Mouse (Mus musculus): ENCODE data around the gene Azin2.

Gene Azin2
- long read RNA-seq, experiment 1, transcript Azin2-201 (11 exons, 2,063 nt), result major isoform, 7 of 23 reads
- long read RNA-seq, experiment 1, partial matches to known transcripts, result 3 of 23 reads
- long read RNA-seq, experiment 1, other reads (novel, unspliced or antisense), result 11 of 23 reads
- long read RNA-seq, experiment 2, transcript Azin2-201 (11 exons, 2,063 nt), result major isoform, 6 of 22 reads
- long read RNA-seq, experiment 2, partial matches to known transcripts, result 5 of 22 reads
- long read RNA-seq, experiment 2, other reads (novel, unspliced or antisense), result 7 of 22 reads

GRCm38 (mm10) chr4:128962029-128962925, at the start of gene Azin2:
Gene Azin2 (minus strand): TSS chr4:128962442.
- intact Hi-C loops (cut with DNase I), result no loop called here

- intact Hi-C loops (cut with DNase I), result no loop called here
Observed at GRCm38 (mm10) chr4:129011604-129012121, 49.4 kb upstream of the Azin2 start.

GRCm38 (mm10) chr4:129009521-129009920, 47.3 kb upstream of the Azin2 start:
- intact Hi-C loops (cut with DNase I), result no loop called here

- intact Hi-C loops (cut with DNase I), result no loop called here
Observed at GRCm38 (mm10) chr4:129008672-129009071, 46.4 kb upstream of the Azin2 start.

GRCm38 (mm10) chr4:129008006-129008519, 45.8 kb upstream of the Azin2 start:
- intact Hi-C loops (cut with DNase I), result no loop called here

- intact Hi-C loops (cut with DNase I), result no loop called here
Observed at GRCm38 (mm10) chr4:129003720-129004119, 41.5 kb upstream of the Azin2 start.

GRCm38 (mm10) chr4:129000786-129001185, 38.5 kb upstream of the Azin2 start:
- intact Hi-C loops (cut with DNase I), result no loop called here

- intact Hi-C loops (cut with DNase I), result no loop called here
Observed at GRCm38 (mm10) chr4:128998401-128998800, 36.2 kb upstream of the Azin2 start.

- intact Hi-C loops (cut with DNase I), result no loop called here
Observed at GRCm38 (mm10) chr4:128997258-128997657, 35.0 kb upstream of the Azin2 start.

GRCm38 (mm10) chr4:128995238-128995637, 33.0 kb upstream of the Azin2 start:
- intact Hi-C loops (cut with DNase I), result no loop called here

GRCm38 (mm10) chr4:128993675-128994074, 31.4 kb upstream of the Azin2 start:
- intact Hi-C loops (cut with DNase I), result loop anchor here (5.0 kb wide), 1 partner anchor 64 kb away; the partner anchor contains the start of gene Rnf19b

GRCm38 (mm10) chr4:128993025-128993662, 30.9 kb upstream of the Azin2 start:
- intact Hi-C loops (cut with DNase I), result loop anchor here (5.0 kb wide), 1 partner anchor 64 kb away; the partner anchor contains the start of gene Rnf19b

- intact Hi-C loops (cut with DNase I), result loop anchor here (5.0 kb wide), 1 partner anchor 65 kb away; the partner anchor contains the start of gene Rnf19b
Observed at GRCm38 (mm10) chr4:128992176-128992575, 29.9 kb upstream of the Azin2 start.

GRCm38 (mm10) chr4:128991500-128992008, 29.3 kb upstream of the Azin2 start, which contains the start of gene Ak2:
Gene Ak2 (plus strand): TSS chr4:128991958.
- intact Hi-C loops (cut with DNase I), result loop anchor here (5.0 kb wide), 1 partner anchor 66 kb away; the partner anchor contains the start of gene Rnf19b

GRCm38 (mm10) chr4:128989678-128990077, 27.4 kb upstream of the Azin2 start:
- intact Hi-C loops (cut with DNase I), result loop anchor here (5.0 kb wide), 1 partner anchor 68 kb away; the partner anchor contains the start of gene Rnf19b

- intact Hi-C loops (cut with DNase I), result no loop called here
Observed at GRCm38 (mm10) chr4:128988911-128989310, 26.7 kb upstream of the Azin2 start.

- intact Hi-C loops (cut with DNase I), result no loop called here
Observed at GRCm38 (mm10) chr4:128984600-128984999, 22.4 kb upstream of the Azin2 start.

- intact Hi-C loops (cut with DNase I), result no loop called here
Observed at GRCm38 (mm10) chr4:128983656-128984055, 21.4 kb upstream of the Azin2 start.

- intact Hi-C loops (cut with DNase I), result no loop called here
Observed at GRCm38 (mm10) chr4:128983151-128983550, 20.9 kb upstream of the Azin2 start.

GRCm38 (mm10) chr4:128981833-128982180, 19.6 kb upstream of the Azin2 start:
- intact Hi-C loops (cut with DNase I), result no loop called here
